Mouse (Mus musculus) myocyte (in vitro differentiated cells): ENCODE measurements around the gene 2200002J24Rik.

ENCODE experiments used
- E2F4 ChIP-seq: IDR thresholded peaks from one replicate; pipeline ENCODE4 v1.6.1; 2011; ENCODE audit warnings: mild to moderate bottlenecking, control low read depth, moderate library complexity; ENCODE audit not compliant: insufficient read depth
- MAX ChIP-seq: IDR thresholded peaks from one replicate; pipeline ENCODE4 v1.6.1; 2011; ENCODE audit warnings: low read depth, mild to moderate bottlenecking, control low read depth
- MYOG ChIP-seq, 3 experiments: IDR thresholded peaks; one replicate each; pipeline ENCODE4 v1.6.1; 2011; ENCODE audit warnings: control low read depth in 2 of 3, low read depth in 2 of 3, mild to moderate bottlenecking in 2 of 3; ENCODE audit not compliant: insufficient read length in 2 of 3, control insufficient read depth in 1 of 3, insufficient read depth in 1 of 3
- POLR2A ChIP-seq: IDR thresholded peaks from one replicate; pipeline ENCODE4 v1.6.1; 2011; ENCODE audit warnings: low read depth, mild to moderate bottlenecking, control low read depth, moderate library complexity; ENCODE audit not compliant: insufficient read length
- TCF3 ChIP-seq: IDR thresholded peaks from one replicate; pipeline ENCODE4 v1.6.1; 2011; ENCODE audit warnings: low read depth, control low read depth; ENCODE audit not compliant: insufficient read length
- USF1 ChIP-seq: IDR thresholded peaks from one replicate; pipeline ENCODE4 v1.6.1; 2011; ENCODE audit warnings: low read depth, mild to moderate bottlenecking, control low read depth, moderate library complexity

GRCm38 (mm10) chr7:30671480-30671879 is 27.2 kb upstream of the 2200002J24Rik start, which contains the start of gene Pmis2:
- TF ChIP-seq POLR2A (no peak), USF1 (no peak), MAX (no peak), E2F4 (no peak), TCF3 (no peak), MYOG (IDR thresholded peaks at IDR 0.05; ENCODE audit: control insufficient read depth in 1 of 3, insufficient read depth in 1 of 3, insufficient read length in 2 of 3, low read depth in 2 of 3) (no peak)
